Mouse (Mus musculus) ES-E14 (cell line): ENCODE measurements around the gene Trim23. TPM values are rescaled to one million over a fixed set of nuclear protein-coding genes. Genes with fewer than 3 reads are reported as not detected.

ENCODE experiments used
- DNase-seq: peaks from one replicate; pipeline ENCODE4 v3.0.0-alpha.2; 2013; ENCODE audit warnings: low read depth, low spot score
- H3K27ac ChIP-seq: 2 replicates; pipeline ENCODE4 v1.5.1; 2012; ENCODE audit warnings: low read depth, mild to moderate bottlenecking, low read length, moderate library complexity, mixed read lengths; ENCODE audit not compliant: poor library complexity, insufficient read depth, severe bottlenecking
- H3K36me3 ChIP-seq: 2 replicates; pipeline ENCODE4 v1.6.1; 2012; ENCODE audit warnings: mild to moderate bottlenecking, low read length, moderate library complexity, mixed read lengths; ENCODE audit not compliant: control insufficient read depth, poor library complexity, insufficient read depth, severe bottlenecking
- H3K4me1 ChIP-seq, 2 experiments: fragments of 150-350 bp in 1 of 2; sonication (generic) in 1 of 2; 2 replicates each; pipeline ENCODE4 v1.6.1; 2012; ENCODE audit warnings: low read length in 2 of 2, mild to moderate bottlenecking in 1 of 2, mixed read lengths in 1 of 2; ENCODE audit not compliant: control insufficient read depth in 2 of 2, insufficient read depth in 2 of 2, poor library complexity in 1 of 2
- H3K4me3 ChIP-seq, 2 experiments: fragments of 150-350 bp in 1 of 2; sonication (generic) in 1 of 2; 2 replicates each; pipeline ENCODE4 v1.5.1; 2012; ENCODE audit warnings: low read length in 2 of 2, low read depth in 1 of 2, mild to moderate bottlenecking in 1 of 2, mixed read lengths in 1 of 2; ENCODE audit not compliant: insufficient read depth in 1 of 2, poor library complexity in 1 of 2, severe bottlenecking in 1 of 2
- H3K9ac ChIP-seq: 2 replicates; pipeline ENCODE4 v1.6.1; 2012; ENCODE audit warnings: low read depth, mild to moderate bottlenecking, low read length, mixed read lengths; ENCODE audit not compliant: poor library complexity, insufficient read depth, severe bottlenecking
- H3K9me3 ChIP-seq: fragments of 150-350 bp; sonication (generic); 2 replicates; pipeline ENCODE4 v1.6.1; 2012; ENCODE audit warnings: low read depth, mild to moderate bottlenecking, low read length; ENCODE audit not compliant: control insufficient read depth, insufficient read depth
- CHD2 ChIP-seq: IDR thresholded peaks from 2 replicates; pipeline ENCODE4 v1.6.1; 2014; ENCODE audit warnings: mild to moderate bottlenecking, low read depth, low read length, inconsistent platforms
- HCFC1 ChIP-seq: IDR thresholded peaks from 2 replicates; pipeline ENCODE4 v1.6.1; 2012; ENCODE audit warnings: low read length, inconsistent platforms, borderline replicate concordance; ENCODE audit not compliant: insufficient read depth
- MAFK ChIP-seq: IDR thresholded peaks from 2 replicates; pipeline ENCODE4 v1.6.1; 2014; ENCODE audit warnings: mild to moderate bottlenecking, low read depth, low read length, inconsistent platforms; ENCODE audit not compliant: insufficient read depth
- ZC3H11A ChIP-seq: IDR thresholded peaks from 2 replicates; pipeline ENCODE4 v1.6.1; 2012; ENCODE audit warnings: low read depth, mild to moderate bottlenecking, inconsistent platforms, low read length, borderline replicate concordance
- ZNF384 ChIP-seq: IDR thresholded peaks from 2 replicates; pipeline ENCODE4 v1.6.1; 2012; ENCODE audit warnings: low read depth, low read length, inconsistent platforms
- in situ Hi-C, 2 experiments: fragments of 600-800 bp; cut with MboI; formaldehyde crosslinking; loops; one replicate each; pipeline ENCODE4 v1.15.1; 2025; ENCODE audit warnings: low sequenced_read_pairs in 2 of 2, inconsistent platforms in 1 of 2; ENCODE audit not compliant: unreplicated experiment in 2 of 2
- total RNA-seq: library from RNA; depleted of rRNA; stranded (reverse); fragments of 300-350 nt; gene quantifications from 2 replicates; pipeline ENCODE4 v1.2.3, GENCODE M21; 2012; rRNA removed

Trim23 gene
- total RNA-seq, 1 experiment = 18.9 TPM

DNA sequence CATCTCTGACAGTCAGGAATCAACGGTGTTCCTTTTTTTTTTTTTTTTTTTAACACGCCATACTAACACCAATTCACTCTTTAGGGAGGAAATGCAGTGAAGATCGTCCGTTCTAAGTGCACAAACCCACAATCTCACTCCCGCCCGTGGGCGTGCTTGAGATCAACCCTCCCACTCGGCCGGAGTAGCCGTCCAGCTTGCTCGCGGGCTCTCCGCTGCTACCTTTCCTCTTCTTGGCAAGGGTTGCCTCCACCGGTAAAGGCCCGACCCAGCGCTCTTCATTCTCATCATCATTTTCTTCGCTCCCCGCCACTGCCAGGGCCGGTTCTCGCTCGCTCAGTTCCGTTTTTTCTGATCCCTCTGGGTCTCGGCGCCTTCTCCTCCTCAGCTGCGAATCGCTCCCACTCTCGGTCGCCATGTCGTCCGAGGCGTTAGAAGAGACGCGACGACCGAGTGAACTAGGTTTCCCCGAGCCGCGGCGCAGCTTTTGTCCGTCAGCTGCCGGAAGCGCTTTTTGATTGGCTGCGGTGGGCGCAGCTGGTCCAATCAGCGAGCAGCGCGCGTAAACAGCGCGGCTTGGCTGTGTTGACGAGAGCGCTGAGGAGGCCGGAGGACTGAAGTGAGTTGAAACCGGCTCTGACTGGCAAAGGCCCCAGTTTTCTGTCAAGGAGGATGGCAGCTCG, 49.9 kb downstream of the Trim23 start, which contains the start of the genes Cenpk and Ppwd1:
Gene Cenpk, plus strand, starts transcription at position 228 of the 683 bp plus-strand sequence.
Gene Ppwd1, minus strand, starts transcription at position 460 of the 683 bp plus-strand sequence.
- H3K27ac ChIP-seq = no peak within 1 kb of the TSS
- DNase-seq = peak; percentile 90
- H3K36me3 ChIP-seq = no peaks in the 10 kb centered on the region
- peak within 1 kb of the TSS; percentile 75 to 98 for H3K4me3 ChIP-seq
- H3K4me1 ChIP-seq = no peaks in the 10 kb centered on the region
- no peak for TF ChIP-seq ZNF384
- peak; percentile 68 for TF ChIP-seq HCFC1
- peak; percentile 88 for TF ChIP-seq CHD2
- TF ChIP-seq MAFK = no peak
- no peak for TF ChIP-seq ZC3H11A
- no peaks in the 10 kb centered on the region for H3K9me3 ChIP-seq
- in situ Hi-C loops = no loop called here
- H3K9ac ChIP-seq = peak within 1 kb of the TSS; percentile 92

DNA sequence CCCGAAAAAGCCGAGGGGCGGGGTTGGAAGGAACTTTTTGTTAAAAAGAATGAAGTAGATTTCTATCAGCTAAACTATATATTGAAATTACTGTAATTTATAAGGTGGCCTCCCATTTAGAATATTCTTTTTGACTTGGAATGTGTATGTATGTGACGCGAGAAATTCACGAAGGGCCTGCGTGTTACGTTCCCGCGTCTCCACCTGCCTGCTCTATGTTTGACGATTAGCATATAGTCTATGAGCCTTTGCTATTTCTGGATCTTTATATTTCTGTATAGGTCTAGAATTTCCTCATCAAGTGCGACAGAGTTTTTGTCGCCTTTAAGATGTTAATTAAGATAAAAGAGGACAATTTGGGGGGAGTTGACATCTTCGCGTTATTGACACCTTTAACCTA, 50.6 kb downstream of the Trim23 start:
- DNase-seq = peak; percentile 17
- Histone ChIP-seq H3K4me3 (peak overlapping the region; percentile 75 to 98), H3K4me1 (no peaks in the 10 kb centered on the region), H3K9ac (peak overlapping the region; percentile 92), H3K27ac (no peak overlapping the region), H3K36me3 (no peaks in the 10 kb centered on the region), H3K9me3 (no peaks in the 10 kb centered on the region)
- no peak for TF ChIP-seq MAFK
- in situ Hi-C loops = no loop called here

Other genes with a start within 250 kb of the Trim23 start
- 24.2 and 25.1 TPM in 2 replicates for gene Nln, start 69.2 kb upstream of the Trim23 start, total RNA-seq
- gene Sgtb, start 69.1 kb upstream of the Trim23 start, total RNA-seq = 6.2 and 10.0 TPM in 2 replicates
- gene Trappc13, start 328 bp upstream of the Trim23 start, total RNA-seq = 40.8 and 59.0 TPM in 2 replicates
- 6.9 and 13.5 TPM in 2 replicates for gene Cenpk, start 49.8 kb downstream of the Trim23 start, total RNA-seq
- 16.6 and 26.2 TPM in 2 replicates for gene Ppwd1, start 50.0 kb downstream of the Trim23 start, total RNA-seq
- gene Adamts6, start 109.0 kb downstream of the Trim23 start, total RNA-seq = 0.16 and 0.98 TPM in 2 replicates